Mouse (Mus musculus) cerebellum, adult 18-20 months (tissue): ENCODE data around the gene Elk3.

Source experiments
- DNase-seq, 2 experiments: peaks; one replicate each; pipeline ENCODE4 v3.0.0; 2021

The Elk3 gene

DNA sequence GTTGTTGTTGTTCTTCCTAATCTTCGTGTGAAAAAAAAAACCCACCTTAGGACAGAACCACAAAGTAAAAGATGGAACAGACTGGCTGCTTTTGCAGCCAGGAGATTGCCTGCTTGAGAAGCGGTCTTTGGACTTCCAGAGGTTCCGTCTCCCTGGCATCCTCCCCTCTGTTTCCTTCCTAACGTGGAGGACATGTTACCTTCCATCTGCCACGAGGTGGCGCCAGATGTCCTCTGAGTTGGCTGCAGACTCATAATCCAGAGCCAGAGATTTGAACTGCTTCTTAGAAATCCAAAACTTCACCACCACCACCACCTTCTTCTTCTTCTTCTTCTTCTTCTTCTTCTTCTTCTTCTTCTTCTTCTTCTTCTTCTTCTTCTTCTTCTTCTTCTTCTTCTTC lies 19.1 kb downstream of the Elk3 start:
- DNase-seq: peak; percentile 86 to 89

DNA sequence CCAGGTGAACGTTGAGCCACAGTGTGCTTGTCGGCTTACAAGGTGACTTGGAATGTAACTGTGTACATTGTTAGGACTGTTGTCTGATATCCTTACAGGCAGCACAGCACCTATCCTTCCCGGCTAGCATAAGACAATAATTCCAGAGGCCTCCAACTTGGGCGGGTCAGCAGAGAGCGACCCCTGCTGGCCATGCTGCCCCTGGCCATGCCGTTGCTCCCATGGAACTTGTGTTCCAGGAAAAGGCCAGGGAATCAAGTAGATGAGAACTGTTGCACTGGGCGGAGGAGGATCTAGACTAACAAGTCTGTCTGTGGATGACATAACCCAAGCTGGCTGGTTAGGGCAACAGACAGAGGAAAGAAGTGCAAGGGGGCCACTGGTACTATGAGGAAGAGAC lies 19.6 kb downstream of the Elk3 start:
- DNase-seq: peak; percentile 67 to 73

DNA sequence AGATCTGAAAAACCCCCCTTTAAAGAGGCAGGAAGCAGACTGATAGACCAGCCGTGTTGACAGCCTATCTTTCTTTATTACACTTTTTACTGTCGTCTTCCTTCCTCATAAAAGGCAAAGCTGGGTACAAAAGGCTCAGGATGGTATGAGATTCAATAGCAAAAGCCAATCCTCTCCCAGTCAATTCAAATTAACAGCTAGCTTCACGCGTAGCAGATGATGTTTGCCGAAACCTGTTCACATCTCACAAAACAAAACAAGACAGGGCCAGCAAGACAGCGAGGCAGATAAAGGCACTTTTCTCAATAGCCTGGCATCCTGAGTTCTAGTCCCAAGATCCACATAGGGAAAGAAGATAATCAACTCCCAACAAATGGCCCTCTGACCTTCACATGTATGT lies 21.5 kb downstream of the Elk3 start:
- no peak for DNase-seq

DNA sequence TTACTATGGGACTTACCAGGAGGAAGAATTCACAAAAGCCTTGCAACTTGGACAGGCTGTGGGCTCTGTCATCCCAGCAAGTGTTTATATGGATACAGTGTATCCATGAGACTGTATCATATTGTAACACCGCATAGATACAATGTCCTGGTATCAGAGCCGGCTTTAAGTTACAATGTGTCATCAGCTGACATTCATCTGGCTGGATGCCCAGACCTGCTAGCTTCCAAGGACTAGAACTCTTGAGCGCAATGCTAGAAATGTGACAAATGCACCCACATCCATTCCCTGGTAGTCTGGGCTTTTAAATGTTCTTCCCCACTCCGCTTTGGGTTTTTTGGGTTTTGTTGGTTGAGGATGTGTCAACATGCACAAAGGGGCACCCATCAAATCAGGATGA lies 22.6 kb downstream of the Elk3 start:
- no peak for DNase-seq

DNA sequence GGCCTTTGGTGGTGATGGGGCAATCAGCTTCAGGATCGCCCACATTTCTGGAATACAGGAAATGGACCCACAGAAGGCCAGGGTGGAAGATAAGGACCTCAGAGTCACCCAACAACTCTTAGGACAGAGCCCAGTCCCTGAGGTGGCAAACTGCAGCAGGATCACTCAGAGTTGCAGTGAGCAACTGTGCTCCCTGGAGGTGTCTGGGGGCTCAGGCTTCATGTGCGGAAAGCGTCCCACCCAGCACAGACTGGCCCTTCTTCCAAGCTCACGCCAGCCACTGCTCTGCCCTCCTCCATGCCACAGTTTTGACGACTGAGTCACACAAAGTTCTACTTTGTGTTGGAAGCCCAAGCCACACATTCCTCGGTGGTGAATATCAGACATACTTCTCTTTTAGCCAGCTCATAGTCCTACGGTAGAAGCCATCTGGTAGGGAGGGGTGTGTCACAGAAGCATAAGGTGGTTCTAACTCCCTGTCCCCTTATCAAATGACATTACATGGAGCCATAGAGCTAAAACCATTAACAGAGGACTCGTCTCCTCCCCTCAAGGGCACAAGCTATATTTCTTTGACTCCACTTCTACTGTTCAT lies 23.3 kb downstream of the Elk3 start:
- DNase-seq: no peak

DNA sequence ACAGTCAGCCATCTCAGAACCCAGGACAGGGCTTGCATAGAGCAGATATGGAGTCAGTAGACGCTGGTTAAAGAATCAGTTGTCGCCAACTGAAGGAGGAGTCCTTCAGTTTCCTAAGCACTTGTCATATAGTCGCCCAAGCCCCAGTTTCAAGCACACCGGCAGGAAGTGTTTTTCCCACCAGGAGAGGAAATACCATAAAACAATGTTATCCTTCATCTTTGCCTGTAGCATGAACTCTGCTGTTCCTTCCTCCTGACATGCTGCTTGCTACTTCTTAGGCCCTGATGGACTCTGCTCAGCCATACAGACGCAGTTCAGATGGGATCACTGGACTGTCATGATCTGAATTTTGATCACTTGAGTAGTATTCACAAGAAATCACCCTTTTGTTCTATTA lies 25.4 kb downstream of the Elk3 start:
- no peak for DNase-seq

DNA sequence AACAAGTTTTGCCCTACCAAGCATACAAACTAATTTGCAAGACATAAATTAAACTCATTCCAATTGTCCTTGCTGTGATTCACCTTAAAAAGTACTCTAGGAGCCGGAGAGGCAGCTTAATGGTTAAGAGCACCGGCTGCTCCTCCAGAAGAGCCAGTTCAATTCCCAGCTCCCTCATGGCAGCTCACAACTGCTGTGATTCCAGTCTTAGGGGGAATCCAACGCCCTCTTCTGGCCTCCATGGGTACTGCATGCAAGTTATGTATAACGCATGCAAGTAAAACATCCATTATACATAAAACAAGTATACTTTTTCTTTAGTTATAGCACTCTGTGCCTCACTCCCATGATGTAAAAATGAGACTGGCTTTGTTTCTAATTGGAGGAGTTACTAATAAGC lies 27.7 kb downstream of the Elk3 start:
- no peak for DNase-seq

DNA sequence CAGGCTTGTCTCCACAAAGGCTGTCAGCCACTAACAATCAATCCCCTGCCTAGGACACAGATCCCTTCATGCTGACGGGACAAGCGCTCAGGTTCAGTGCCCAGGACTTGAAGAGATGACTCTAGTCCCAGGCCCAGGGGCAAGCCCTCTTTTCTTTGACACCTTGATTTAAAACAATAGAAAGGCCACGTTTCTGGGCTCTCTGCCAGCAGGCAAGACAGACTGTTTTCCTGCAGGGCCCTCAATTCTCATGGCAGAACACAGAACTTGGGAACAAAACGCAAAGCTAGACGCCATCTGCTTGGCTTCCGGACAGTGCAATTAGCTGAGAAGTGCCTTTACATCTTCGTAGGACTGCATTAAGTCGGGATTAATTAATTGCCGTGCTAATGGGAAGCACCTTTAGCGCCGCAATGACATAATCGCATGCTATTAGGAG lies 28.4 kb downstream of the Elk3 start:
- DNase-seq: peak; percentile 62 to 71

DNA sequence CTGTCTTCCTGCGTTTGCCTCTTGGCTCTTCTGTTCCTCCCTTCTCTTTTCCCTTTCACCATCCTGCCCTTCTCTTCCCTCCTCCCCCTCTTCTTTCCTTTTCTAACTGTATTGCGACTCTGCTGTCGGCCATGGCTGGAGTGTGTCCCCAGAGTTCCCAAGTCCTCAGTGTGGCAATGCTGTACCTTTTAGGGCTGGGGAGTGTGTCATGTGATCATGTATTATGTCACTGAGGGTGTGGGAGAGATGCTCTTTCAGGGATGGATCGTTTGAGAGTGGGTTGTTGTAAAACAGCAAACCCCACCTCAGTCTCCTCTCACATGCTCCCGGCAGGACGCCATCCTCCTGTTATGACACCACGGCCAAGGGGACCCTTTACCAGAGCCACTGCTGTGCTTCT lies 29.8 kb downstream of the Elk3 start:
- no peak for DNase-seq

DNA sequence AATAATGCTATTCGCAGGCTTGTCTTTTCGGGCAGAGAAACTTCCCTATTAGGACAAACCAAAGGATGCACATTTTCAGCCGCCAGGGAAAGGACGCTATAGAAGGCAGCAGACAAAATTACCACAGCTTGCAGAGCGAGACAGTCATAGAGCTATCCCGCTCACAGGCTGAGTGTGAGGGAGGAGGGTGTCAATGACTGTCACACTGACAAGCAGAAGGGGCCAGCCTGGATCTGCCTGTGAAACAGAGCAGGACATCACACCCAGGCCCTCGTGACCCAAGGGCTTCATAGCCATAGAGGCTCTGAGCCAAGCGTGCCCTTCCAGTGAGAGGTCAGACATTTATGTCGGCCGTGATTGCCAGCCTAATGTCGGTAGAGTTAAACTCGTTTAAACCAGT lies 30.3 kb downstream of the Elk3 start:
- DNase-seq: peak in 1 of 2 experiments; percentile 22

DNA sequence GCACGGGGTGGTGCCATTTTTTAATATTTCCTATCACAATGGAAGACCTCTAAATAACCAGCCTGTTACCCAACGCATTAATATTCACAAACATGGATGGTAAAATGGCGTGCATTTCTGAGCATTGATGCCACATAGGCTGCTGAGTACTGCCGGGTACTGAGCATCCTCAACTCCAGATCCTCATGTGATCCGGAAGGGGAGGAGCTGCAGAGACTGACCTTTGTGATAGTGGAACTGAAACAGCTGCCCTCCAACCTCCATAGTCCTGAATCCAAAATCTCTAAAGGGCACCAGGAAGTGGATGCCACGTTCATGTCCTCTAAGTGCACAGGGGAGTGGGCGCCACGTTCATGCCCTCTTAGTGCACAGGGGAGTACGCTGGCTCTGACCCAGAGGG lies 31.9 kb downstream of the Elk3 start:
- no peak for DNase-seq

DNA sequence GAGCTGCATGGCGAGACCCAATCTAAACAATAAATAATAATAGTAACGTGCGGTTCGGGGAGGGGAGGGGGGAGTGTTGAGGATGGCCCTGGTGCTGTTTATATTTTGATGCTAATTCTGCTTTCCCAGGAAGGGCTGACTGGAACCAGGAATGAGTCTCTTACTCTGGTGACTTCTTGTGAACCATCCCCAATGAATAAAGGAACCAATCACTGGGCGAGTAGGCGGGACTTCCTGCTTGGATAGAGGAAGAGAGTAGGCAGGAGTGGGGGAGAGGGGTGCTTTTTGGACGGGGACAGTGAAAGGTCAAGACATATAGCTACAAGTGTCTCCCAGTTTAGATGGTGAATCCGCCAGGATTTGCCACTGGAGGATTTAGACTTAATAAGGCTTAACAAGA lies 32.6 kb downstream of the Elk3 start:
- DNase-seq: no peak

DNA sequence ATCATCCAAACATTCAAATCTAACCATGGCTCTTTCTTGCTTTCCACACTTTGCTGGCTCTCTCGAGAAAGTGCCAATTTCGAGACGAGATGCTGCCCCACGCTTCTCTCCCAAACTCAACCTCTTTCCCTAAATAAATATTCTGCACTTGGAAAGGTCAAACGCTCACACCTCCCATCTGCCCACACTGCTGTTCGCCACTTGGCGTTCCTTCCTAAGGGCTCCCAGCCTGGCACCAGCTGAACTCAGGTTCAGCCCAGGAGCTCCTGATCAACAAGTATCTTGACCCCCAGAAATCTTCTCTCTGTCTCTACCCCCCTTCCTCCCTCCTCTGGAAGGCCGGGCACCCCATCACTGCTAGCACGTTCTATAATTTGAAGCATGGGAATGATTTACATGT lies 34.1 kb downstream of the Elk3 start:
- DNase-seq: peak; percentile 69 to 77

DNA sequence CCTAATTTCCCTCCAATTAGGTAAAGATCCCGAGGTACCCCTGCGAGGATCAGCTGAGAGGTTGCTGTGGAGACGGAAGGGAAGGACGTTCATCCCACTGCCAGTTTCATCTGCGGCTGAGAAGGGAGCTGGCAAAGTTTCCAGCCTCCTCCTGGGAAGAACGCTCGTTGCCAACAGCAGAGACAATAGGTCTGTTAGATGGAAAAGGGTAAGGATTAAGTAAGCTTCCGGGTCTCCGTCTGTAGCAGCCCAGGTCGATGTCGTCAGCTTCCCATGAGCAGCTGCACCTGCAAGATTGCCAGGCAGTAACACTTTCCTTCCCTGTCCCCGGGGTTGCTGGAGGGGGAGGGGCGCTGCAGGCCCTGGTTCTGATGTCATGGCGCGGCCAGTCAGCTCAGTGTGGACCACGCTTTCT lies 34.6 kb downstream of the Elk3 start:
- peak; percentile 90 for DNase-seq

DNA sequence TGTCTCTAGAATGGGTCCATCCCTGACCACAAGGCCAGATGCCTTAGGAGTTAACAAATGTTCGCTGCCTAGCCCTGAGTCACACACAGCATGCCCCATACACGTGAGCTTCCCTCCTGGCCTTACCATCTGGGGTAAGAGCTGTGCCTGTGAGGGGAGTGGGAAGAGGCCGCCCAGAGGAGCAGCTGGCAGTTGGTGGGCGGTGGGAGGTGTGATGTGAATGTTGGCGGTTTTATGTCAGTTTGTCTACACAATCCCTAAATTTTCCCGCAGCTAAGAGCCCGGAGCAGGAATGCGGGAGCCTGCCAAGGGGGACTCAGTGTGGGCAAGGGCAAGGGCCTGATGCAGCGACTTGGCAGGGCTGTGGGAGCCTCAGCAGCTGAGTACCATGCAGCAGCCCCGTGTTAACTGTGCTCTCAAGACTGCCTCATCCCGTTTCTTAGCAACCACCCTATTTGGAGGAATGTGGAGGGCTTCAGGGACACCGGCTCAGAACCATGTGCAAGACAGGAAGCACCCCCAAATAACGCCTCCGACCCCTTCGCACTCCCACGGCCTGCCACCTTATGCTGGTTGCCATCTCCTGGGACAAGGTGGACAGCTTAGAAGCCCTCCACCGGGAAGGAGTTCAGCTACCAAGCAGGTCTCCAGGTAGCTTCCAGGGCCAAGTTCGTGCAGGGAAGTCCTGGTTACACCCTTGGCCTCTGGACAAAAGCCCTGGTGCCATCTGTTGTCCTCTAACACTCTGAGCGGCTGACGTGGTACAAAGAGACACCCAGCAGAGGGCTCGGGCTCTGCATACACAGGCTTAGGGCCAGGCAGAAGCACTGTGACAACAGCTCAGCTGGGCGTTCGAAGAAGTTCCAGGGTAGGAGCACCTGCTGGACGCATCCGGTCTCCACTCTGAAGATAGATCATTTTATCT lies 35.5 kb downstream of the Elk3 start:
- peak; percentile 92 to 96 for DNase-seq

DNA sequence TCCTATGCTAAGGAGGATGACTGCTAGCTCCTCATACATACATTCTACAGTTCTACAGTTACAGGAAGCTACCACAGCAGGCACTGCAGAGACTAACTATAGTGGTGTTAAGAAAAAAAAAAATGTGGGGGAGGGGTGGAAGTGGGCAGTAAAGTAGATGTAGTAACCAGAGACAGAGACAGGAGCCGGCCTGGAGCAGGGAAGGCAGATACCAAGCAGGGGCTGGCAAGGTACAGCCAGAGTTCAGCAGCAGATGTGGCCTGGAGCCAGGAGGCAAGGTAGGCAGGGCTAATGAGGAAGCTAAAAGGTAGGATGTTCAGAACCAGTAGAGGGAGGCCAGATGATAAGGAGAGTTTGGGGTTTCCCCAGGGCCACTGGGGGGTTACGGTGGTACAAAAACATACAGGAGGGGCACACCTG lies 36.6 kb downstream of the Elk3 start:
- DNase-seq: no peak

DNA sequence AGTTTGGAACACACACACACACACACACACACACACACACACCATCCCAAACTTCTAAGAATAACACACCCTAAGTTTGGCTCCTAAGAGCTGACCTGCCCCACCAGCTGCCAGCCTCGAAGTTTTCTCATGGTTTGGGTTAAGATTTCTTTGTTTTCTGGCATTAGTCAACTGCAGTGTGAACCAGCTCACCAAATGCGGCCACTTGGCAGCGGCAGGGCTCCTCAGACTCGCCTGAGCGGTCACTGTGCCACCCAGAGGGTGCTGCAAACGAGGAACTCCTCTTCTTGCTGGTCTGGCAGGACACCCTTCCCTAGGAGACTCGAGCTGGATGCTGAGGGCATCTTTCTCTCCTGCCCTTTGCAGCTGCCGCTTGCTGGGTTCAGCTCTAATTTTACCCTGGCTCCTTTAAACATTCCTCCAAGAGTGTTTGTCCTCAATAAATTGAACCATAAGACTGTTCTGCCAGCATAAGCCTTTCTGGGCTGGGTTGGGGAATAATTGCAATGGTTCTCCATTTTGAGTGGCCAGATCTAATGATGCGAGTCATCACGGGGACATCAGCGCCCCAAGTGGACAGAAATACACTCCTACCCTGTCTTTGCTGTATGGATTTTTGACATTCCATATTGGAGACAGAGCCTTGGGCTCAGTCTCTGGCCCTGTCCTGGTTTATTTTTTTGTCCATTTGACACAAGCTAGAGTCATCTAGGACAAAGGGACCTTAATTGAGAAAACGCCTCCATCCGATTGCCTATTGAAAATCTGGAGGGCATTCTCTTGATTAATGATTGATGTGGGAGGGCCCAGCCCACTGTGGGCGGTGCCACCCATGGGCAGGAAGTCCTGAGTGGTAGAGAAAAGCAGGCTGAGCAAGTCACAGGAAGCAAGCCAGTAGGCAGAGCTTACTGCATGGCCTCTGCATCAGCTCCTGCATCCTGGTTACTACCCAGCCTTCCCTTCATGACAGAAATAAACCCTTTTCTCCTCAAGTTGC lies 37.7 kb downstream of the Elk3 start:
- DNase-seq: peak in 1 of 2 experiments; percentile 44

DNA sequence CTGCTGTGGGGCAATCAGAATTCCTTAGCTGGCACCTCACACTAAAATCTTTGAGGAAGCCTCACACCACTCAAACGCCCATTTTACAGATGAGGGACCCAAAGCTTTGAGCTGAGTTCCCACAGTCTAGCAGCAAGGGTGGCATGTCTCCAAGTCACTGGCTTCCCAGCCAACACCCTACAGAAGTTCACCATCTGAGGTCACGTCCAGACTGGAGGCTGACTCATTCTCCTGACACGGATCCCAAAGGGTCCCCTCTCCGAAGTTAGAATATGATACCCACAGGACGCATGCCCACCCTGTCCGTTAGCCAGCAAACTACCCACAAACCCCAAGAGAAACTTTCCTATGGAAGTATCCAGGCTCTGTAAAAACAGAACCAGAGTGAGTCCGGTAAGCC lies 39.1 kb downstream of the Elk3 start:
- no peak for DNase-seq

DNA sequence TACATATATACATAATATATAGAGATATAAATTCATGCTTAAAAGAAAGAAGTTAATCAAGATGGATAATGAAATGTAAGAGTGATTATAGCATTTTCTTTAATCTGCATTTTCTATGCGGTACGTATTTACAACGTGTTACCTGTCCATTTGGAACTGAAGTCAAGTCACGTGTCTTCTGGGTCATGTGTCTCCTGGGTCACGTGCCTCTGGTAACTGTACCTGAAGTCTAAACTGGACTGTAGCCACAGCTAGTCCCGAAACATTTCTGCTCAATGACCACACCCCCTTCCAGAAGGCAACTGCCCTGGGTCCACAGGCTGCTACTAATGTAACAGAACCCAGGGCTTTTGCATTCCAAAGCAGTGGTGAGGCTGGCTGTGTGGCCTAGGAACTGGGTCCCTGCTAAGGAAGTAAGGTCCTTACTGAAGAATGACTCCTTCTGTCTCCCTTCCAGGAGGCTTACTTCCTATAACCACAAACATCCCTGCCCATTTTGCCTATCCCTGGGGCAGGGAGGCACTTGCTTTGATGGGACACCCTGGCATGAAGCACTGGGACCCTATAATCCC lies 40.0 kb downstream of the Elk3 start:
- no peak for DNase-seq

DNA sequence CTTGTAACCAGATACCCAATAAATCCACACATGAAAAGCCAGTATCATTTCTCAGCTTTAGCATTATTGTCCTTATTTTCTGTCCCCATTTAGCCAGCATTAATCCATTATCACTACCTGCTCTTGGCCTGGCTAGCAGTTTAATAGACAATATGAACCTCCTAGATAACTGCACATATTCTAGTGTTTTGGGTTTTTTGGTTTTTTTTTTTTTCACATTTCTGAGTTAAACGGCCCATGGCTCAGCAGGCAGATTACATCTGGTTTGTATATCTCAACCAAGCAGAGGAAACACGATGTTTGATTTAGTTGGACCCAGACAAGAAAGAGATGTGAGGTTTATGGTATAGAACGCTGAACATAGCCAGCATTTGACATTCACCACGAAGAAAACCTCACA lies 41.2 kb downstream of the Elk3 start:
- no peak for DNase-seq

DNA sequence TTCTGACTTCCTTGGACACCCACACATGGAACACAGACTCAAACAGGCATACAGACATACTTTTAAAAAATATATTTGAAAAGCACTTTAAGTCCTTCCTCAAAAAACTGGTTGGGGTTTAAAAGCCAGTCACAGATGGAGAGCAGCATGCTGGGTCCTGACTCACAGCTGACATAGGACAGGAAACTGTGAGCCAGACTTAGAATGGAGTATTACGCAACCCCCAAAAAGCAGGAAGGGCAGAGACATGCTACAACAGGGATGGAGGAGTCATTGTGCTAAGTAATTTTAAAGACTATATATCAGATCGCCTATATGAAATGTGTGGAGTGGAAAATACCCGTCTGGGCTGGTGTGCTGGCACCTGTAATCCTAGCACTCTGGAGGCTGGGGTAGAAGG lies 42.6 kb downstream of the Elk3 start:
- DNase-seq: no peak

DNA sequence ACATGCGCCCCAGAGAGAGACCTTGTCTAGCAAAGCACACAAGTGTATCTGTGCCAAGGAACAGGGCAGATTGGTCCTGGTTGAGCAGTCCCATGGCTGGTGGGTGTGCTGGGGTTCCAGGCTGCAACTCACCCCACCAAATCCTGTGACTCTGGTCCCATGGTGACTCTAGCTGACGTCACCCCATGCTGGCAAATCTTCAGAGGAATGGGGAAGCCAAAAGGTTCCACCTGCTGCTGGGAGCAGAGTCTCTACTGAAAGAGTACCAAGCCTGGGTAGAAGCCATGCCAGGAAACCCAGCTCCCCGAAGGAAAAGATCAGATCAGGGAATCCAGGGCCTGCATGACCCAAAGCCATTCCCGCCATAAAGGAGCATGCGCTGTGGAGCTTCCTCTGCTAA lies 43.4 kb downstream of the Elk3 start:
- DNase-seq: peak in 1 of 2 experiments; percentile 45

DNA sequence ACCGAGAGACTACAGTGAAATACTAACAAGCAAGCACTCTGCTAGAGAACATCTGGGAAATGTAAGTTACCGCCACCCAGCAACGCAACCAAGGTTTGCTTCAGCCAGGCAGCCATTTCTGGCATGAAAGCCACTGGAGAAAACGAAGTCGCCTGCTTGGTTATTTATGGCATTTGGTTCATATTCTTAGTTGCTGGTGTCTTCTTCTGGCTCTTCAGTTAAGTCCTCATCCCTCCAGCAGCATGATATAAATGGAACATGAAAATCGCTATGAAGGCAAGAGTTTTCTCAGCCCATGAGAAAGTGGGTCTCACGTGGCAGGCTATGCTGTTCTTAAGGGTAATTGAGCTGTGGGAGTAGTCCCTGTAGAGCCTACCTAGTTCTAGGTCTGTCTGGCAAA lies 44.4 kb downstream of the Elk3 start:
- no peak for DNase-seq
